Mouse (Mus musculus) right cerebral cortex, adult 18-20 months (tissue): ENCODE data around the gene Mphosph9.
A peak's percentile ranks its signal among the peaks of the same experiment; 100 is the strongest.
"Not testable (repeated sequence)": the region's sequence is repeated elsewhere in the genome, so short reads cannot be mapped to it uniquely, and the experiment has no call there.

Experiments used
- DNase-seq: peaks from one replicate; pipeline ENCODE4 v3.0.0; 2022; ENCODE audit warnings: mixed read lengths

Mphosph9 gene

DNA sequence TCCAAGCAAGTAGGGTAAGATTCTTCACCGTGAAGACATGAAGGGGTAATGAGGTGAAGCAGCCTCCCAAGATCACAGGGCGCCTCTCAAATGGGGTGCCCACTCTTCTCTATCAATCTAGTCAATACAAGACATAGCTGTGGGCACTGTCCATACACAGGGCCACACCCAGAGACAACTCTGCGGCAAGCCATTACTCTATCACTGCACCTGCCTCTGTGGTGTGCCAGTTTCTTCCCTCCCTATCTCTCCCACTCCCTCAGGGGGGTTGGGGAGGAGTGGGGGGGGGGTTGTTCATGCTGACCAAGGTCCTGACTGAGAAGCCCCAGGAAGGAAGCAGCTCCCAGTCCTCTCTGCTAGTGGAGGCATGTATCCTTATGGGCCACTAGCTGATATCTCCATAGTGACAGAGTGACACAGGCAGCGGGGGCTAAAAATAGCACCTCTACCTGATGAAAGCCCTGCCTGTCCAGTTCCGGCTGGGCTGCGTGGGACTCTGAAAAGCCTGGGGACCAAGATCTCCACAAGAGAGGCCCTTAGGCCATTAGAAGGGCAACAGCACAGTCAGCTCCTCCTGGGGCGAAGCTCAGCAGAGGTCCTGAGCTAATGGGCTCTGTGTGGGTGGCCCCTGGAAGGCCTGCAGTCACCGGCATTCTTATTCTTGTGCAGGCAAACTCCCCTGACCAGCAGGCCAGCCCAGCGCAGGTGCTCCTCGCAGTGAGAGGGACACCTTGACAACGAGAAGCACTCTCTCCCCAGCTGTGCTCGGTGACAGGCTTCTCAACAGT is 93.7 kb downstream of the Mphosph9 start:
- DNase-seq: no peak

DNA sequence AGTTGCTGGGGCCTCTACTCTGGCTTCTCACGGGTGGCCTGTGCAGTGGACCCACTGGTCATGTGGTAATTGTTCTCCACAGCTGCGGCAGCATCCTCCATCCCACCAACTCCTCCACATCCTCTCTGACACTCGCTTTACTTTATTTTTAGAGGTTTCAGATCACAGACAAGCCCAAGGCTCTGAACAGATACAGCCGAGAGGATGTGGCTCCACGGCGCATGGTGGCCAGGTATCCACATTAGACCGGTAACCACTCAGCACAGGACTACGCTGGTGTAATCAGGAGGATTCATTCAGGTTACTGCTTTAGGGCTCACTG is 94.7 kb downstream of the Mphosph9 start:
- DNase-seq: no peak

- DNase-seq: no peak
Observed at GRCm38 (mm10) chr5:124232360-124233143, 95.2 kb downstream of the Mphosph9 start.

DNA sequence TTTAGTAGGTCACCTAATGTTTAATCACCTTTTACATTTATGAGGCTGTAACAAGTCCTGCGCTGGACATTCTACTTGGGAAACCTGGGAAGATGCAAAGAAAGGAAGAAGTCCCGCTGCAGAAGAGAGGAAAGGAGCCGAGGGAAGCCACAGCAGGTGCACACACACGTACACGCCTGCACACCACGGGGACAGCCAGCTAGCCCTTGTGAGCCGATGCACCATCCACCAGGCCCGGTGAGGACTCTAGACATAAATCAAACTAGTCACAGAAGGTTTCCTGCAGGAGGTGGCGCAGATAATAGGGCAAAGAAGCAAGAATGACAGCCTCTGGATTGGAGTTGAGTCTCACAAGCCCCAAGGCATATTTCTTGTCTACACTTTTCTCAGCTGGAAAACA is 97.3 kb downstream of the Mphosph9 start:
- DNase-seq: no peak

- DNase-seq: no peak
Observed at GRCm38 (mm10) chr5:124227193-124227592, 100.6 kb downstream of the Mphosph9 start.

GRCm38 (mm10) chr5:124226494-124226893 is 101.3 kb downstream of the Mphosph9 start:
- no peak for DNase-seq

DNA sequence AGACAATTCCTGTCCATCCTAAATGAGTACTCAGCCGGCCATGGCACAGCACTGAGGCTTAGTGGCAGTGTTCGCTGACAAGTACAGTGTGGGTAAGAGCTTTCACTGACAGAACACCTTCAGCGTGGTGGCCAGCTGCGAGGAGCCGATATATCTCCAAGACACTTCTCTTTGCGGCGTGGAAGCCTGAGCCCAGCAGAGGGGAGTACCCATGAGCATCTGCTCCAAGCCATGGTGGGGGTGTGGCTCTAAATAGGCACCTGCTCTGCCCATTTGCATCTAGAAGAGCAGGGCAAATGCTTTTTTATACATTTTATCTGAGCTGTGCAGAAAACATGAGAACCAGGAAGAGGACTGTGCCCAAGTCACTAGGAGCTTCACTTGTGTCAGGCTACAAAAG is 101.9 kb downstream of the Mphosph9 start:
- no peak for DNase-seq

DNA sequence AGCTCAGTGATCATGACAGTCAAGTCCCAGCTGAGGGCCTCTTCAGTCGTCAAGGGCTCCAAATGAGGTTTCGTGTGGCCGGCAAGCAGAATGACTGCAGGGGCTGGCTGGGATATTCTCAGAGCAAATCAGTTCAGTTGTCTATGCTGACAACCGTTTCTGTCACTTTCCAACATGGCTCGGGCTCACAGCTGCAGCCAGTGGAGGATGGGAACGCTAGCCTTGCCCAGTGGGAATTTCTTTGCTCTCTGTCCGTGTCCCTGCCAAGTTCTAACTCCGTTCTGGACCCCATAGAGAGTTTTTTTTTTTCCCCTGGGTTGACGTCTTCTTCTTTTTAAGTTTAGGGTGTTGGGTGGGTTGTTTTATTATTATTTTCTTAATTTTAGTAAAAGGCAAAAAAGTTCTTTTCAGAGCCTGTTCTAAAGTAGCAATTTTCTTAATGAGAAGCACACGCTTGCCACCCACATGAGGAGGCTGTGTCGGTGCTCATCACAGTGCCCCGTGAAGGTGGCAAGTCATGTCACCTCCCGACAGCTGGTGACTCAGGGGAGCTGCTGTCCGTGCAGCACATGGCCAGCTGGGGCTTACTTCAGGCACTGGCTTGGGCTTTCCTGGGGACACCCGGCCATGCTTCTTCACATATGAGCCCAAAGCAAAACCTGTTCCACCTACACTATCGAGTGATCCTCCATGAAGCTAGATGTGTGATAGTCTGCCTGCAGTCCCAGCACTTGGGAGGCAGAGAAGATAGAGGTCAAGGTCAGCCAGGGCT is 103.3 kb downstream of the Mphosph9 start:
- DNase-seq: no peak

GRCm38 (mm10) chr5:124223574-124223973 is 104.2 kb downstream of the Mphosph9 start:
- no peak for DNase-seq

GRCm38 (mm10) chr5:124222696-124223095 is 105.1 kb downstream of the Mphosph9 start:
- DNase-seq: no peak

- no peak for DNase-seq
Observed at GRCm38 (mm10) chr5:124221736-124222040, 106.1 kb downstream of the Mphosph9 start.

DNA sequence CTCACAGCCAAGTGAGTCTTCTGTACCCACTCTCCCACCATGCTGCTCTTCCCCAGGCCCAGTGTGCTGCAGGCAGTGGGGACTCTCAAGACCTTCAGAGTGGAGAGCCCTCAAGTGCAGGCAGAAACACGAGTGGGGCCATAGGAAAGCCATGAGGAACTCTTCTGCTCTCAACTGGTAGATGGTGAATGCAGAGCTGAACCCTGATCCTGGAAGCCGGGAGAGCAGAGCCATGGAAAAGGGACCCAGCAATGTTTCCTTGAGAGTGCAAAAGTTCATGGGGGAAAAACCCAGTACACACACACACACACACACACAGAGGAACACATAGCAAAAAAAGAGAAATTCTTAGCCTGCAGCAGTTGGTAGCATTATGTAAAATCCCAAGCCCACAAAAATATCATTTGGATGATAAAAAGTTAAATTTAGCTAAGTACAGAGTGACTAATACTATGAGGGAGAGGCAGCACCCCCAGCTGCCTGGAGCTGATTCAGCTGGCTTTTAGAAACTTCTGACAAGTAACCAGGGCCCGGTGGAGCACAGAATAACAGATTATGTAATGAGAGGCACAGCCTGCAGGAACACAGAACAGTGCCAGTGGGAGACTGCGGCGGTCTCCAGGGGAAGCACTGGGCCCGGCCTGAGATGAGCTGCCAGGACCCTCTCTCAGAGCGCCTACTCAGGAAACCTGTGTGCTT is 106.6 kb downstream of the Mphosph9 start:
- DNase-seq: peak; percentile 94

- no peak for DNase-seq
Observed at GRCm38 (mm10) chr5:124220551-124220950, 107.2 kb downstream of the Mphosph9 start.

- no peak for DNase-seq
Observed at GRCm38 (mm10) chr5:124219431-124219830, 108.3 kb downstream of the Mphosph9 start.

GRCm38 (mm10) chr5:124218986-124219385 is 108.8 kb downstream of the Mphosph9 start:
- no peak for DNase-seq

- DNase-seq: peak; percentile 92
Observed at GRCm38 (mm10) chr5:124217566-124218249, 110.1 kb downstream of the Mphosph9 start.

DNA sequence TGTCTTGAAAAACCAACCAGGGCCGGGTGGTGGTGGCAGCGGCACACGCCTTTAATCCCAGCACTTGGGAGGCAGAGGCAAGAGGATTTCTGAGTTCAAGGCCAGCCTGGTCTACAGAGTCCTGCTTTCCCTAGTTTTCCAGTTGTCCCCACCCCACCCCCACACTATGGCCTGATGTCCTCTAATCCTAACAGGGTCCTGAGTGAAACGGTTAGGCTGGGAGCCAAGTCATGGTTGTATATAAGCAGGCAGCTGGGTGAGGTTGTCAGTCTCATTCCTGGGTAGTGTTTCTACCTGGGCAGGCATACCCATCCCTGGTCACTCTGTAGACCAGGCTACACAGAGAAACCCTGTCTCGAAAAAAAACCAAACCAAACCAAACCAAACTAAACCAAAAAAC is 110.7 kb downstream of the Mphosph9 start:
- DNase-seq: not testable (repeated sequence)

DNA sequence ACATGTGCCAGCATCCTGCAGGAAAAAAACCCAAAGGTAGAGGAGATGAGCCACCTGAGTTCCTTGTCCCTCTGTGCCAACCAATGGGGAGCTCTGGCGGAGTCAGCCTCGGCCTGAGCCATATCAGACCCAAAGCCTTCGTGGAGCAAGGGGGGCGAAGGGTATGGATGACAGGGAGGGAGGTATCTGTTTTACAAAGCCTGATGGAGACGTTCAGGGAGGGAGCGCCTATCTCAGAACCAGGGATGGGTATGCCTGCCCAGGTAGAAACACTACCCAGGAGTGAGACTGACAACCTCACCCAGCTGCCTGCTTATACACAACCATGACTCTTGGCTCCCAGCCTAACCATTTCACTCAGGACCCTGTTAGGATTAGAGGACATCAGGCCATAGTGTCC is 111.4 kb downstream of the Mphosph9 start:
- DNase-seq: no peak

DNA sequence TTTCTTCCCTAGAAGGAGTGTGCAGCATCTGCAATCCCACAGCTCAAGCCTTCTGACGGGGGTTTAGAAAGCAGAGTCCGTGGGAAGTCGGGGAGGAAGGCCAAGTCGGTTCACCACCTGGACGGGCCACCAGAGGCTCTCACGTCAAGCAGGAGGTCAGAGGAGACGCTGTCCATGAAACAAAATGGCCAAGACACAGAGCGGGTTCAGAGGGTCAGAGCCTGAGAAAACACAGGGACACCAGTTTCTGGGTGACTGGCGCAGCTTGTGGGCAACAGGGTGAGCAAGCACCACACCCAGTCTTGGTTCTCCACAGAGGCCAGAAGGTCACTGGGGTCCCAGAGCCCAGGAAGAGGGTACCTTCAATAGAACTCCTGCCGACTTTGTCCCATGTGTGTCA is 112.1 kb downstream of the Mphosph9 start:
- no peak for DNase-seq

DNA sequence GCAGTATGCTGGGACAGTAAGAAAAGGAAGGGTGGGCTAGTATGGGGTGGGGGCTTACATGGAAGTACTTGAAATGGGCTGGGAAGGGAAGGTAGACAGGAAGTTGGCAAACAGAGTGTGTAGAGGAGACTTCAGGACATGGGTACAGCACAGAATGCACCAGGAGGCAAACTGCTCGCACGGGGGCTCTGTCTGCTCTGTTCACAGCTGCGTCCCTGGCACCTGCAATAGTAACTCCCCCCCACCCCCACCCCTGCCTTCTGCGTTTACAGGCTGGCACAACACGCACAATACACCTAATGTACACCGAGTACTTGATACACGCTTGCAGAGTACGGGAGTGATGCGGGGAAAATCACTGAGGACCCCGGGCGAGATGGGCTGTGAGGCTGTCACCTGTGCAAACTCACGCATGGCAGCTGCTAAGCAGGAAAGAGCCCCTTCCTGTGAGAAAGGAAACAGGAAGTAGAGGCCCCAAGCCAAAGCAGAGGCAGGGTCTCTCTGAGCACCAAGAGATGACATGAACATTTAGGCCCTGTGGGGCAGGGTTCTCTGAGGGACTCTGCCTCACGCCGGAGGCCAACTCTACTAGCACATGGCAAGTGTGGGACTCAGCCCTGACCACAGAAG is 113.1 kb downstream of the Mphosph9 start:
- no peak for DNase-seq

DNA sequence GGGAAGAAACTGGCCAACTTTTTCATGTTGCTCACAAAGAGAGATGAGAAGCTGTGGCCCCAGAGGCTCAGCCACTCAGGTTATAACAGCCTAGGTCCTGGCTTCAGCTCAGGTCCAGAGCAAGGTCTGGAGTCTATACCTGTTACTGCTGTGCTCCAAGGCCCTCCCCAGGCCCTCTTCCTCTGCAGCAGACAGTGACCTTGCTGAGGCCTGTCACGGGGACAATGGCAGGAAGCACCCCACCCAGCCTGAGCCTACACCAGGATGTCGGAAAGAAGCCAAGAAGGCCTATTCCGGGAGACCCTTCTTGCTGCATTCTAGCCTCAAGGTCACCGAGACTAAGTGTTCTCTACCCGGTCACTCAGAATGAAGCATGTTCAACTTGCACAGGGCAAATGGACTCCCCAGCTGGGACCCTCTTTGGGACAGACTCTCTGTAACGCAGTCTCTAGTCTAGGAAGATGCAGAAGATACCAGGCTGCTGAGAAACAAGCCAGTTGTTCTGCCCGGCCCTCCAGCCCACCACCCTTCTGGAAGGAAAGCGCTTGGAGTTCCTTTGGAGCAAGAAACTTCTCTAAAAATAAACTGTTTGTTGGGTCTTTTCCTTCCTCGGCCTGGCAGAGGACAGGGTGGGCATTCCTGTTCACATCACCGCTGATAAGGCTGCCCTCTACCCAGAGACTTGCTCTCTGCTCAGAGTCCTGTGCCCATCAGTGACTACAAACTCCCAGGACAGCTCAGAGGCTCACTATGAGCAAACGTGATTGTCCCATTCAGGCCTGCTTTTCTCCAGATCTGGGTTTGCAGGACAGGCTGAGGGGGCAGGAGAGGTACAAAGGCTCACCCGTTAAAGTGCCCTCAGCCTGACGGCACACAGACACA is 113.9 kb downstream of the Mphosph9 start:
- no peak for DNase-seq
